In the genomic region with DNA sequence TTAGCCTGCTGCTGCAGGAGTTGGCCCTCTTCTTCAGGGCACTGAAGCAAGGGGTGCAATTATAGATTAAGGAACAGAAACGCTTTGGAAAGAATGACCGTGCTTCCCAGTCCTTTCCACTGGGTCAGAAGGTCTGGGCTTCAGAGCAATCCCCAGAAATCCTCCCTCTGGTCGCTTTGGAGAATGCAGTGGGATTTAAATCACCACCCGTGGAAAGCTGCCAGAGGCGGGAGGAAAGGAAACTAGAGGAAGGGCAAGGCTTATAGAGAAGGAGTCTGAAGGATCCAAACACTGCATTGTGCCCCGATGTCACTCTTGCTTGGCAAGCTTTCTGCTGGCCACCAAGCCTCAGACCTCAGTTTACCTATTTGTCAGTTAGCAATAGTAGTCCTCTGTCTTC, we compare ENCODE assay signal across 11 mouse cellular contexts.
A peak's percentile ranks its signal among the peaks of the same experiment; 100 is the strongest.
DNase-seq lines count a peak whose midpoint lies in the region; ATAC-seq and TF ChIP-seq lines count a peak whose summit lies in the region.
"Had no signal": no experiment of that assay in that cellular context is flagged by ENCODE, and none has a peak within 500 bp of the region (broad histone marks: within the 10 kb centered on the region; RNA-seq: fewer than 3 reads in every experiment).

No protein-coding gene starts in this region.

- ATAC-seq in lung, embryonic 14.5 days (ENCODE audit: insufficient read depth) = no peak
- ATAC-seq: liver, postnatal 0 days had no signal

- DNase-seq in adrenal gland, postnatal 10 days = peak; percentile 31
- no peak for DNase-seq in adrenal gland, postnatal 25 days
- peak; percentile 62 for DNase-seq in heart, postnatal 4 days
- no peak for DNase-seq in heart, adult 2 months
- peak; percentile 70 for DNase-seq in lung, embryonic 14.5 days
- no peak for DNase-seq in lung, postnatal 36 days
- peak; percentile 46 for DNase-seq in 3T3-L1 (ENCODE audit: low read depth, low spot score)
- DNase-seq in T-cell, adult 2 months (ENCODE audit: low spot score) = no peak
- DNase-seq: cerebellum, adult 9-10 months; liver, postnatal 0 days; thymus, adult 2 months had no signal

- no peaks in the 10 kb centered on the region for H3K4me1 ChIP-seq in heart, adult 2 months (ENCODE audit: control insufficient read depth, insufficient read depth, low read length)
- H3K4me1 ChIP-seq in lung, embryonic 14.5 days (ENCODE audit: insufficient read depth) = 0 out of 2 replicates have a peak, but pooled peaks cover 6% of the 10 kb centered on the region

- H3K9ac ChIP-seq in heart, adult 2 months (ENCODE audit: low read depth, low read length) = no peak overlapping the region
- H3K9ac ChIP-seq in lung, embryonic 14.5 days = no peak overlapping the region
- H3K9ac ChIP-seq: liver, postnatal 0 days had no signal

- H3K79me2 ChIP-seq in heart, adult 2 months (replicated peaks; ENCODE audit: control insufficient read depth, insufficient read depth, low read length) = no peaks in the 10 kb centered on the region

- H3K27ac ChIP-seq in heart, adult 2 months = no peak overlapping the region
- no peak overlapping the region for H3K27ac ChIP-seq in lung, embryonic 14.5 days (ENCODE audit: low read depth)

- H3K4me3 ChIP-seq in heart, adult 2 months = no peak overlapping the region
- no peak overlapping the region for H3K4me3 ChIP-seq in lung, embryonic 14.5 days (ENCODE audit: low read depth, low read length)

- TF ChIP-seq POLR2A in heart, adult 2 months (IDR thresholded peaks at IDR 0.05; ENCODE audit: insufficient read depth, low read depth, low read length) = no peak

- no peak for TF ChIP-seq EP300 in heart, adult 2 months (IDR thresholded peaks at IDR 0.05; ENCODE audit: insufficient read depth, low read depth, low read length)

- no peak overlapping the region for H3K4me2 ChIP-seq in lung, embryonic 14.5 days

- no peaks in the 10 kb centered on the region for H3K9me3 ChIP-seq in lung, embryonic 14.5 days (ENCODE audit: low read depth, low read length)

- intact Hi-C loops in heart, adult 2 months (cut with DNase I) = no loop called here

- H3K27me3 ChIP-seq in heart, adult 2 months (ENCODE audit: control insufficient read depth, insufficient read depth, low read length) = no peaks in the 10 kb centered on the region
- no peaks in the 10 kb centered on the region for H3K27me3 ChIP-seq in lung, embryonic 14.5 days (ENCODE audit: insufficient read depth, low read length)

- no peaks in the 10 kb centered on the region for H3K36me3 ChIP-seq in heart, adult 2 months (ENCODE audit: control insufficient read depth, insufficient read depth, low read length)
- H3K36me3 ChIP-seq in lung, embryonic 14.5 days (ENCODE audit: insufficient read depth) = no peaks in the 10 kb centered on the region

- 33% methylated on average over 6 of the region's 6 CpGs for WGBS in heart, adult 2 months
- WGBS in lung, embryonic 14.5 days = 45% methylated on average over 6 of the region's 6 CpGs

- no peak for TF ChIP-seq CTCF in heart, adult 2 months (IDR thresholded peaks at IDR 0.05)
- TF ChIP-seq CTCF in lung, embryonic 14.5 days (IDR thresholded peaks at IDR 0.05; ENCODE audit: low read depth) = peak; percentile 33

Comparison
In these comparisons a context has a peak if more than half of its experiments do, and no peak if none do; other contexts are left out.
1. DNase-seq: peak in adrenal gland, postnatal 10 days (single experiment), heart, postnatal 4 days (single experiment), lung, embryonic 14.5 days (single experiment) and 3T3-L1 (single experiment); none in adrenal gland, postnatal 25 days (single experiment), heart, adult 2 months (0 of 2), lung, postnatal 36 days (single experiment) and T-cell, adult 2 months (single experiment).